Mouse (Mus musculus): ENCODE measurements around the gene Zfyve21. TPM values are rescaled to one million over a fixed set of nuclear protein-coding genes. Genes with fewer than 3 reads are reported as not detected.

Zfyve21 gene
- polyA plus RNA-seq, 1 experiment from 2014 or later: 104 TPM

GRCm38 (mm10) chr12:111816967-111817366, 3.0 kb downstream of the Zfyve21 start:
- ATAC-seq: peak; percentile 20; the same call in 1 of the 2 replicates
- peak; percentile 33; the same call in 1 of the 2 replicates for TF ChIP-seq CTCF (IDR thresholded peaks at IDR 0.05; ENCODE audit: low read depth)
- H3K4me1 ChIP-seq (replicated peaks; ENCODE audit: control insufficient read depth, insufficient read depth, low read length): peaks cover 5% of the 10 kb centered on the region; the same call in 1 of the 2 replicates
- 41% methylated on average over 9 of the region's 9 CpGs for WGBS
- H3K36me3 ChIP-seq (ENCODE audit: control insufficient read depth, insufficient read depth): 0 out of 2 replicates have a peak, but pooled peaks cover 4% of the 10 kb centered on the region
- H3K27me3 ChIP-seq (replicated peaks; ENCODE audit: control insufficient read depth, insufficient read depth, low read length): no peaks in the 10 kb centered on the region
- H3K4me3 ChIP-seq (ENCODE audit: low read depth, low read length): no peak overlapping the region
- no peaks in the 10 kb centered on the region for H3K9me3 ChIP-seq (ENCODE audit: control insufficient read depth)
- H3K9ac ChIP-seq (ENCODE audit: low read depth, low read length): no peak overlapping the region
- peak overlapping the region; percentile 94; the same call in 1 of the 2 replicates for H3K27ac ChIP-seq (ENCODE audit: low read depth, low read length)
- H3K4me2 ChIP-seq (replicated peaks; ENCODE audit: low read depth): peak overlapping the region; percentile 85

DNA sequence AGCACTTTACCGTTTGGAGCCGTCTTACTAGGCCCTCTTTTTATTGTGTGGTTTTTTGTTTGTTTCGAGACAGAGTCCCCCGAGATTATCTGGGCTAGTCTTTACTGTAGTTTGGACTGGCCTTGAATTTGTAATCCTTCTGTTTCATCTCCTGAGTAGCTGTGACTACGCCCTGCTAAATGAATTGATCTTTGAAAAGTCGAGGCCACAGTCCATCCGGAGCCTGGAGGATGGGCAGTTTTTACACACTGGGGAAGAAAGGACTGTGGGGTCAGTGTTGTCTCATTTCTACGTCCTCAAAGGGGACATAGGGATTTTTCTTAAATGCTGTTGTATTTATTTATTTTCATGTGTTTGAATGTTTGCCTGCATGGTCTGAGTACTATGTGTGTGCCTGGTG, 4.0 kb downstream of the Zfyve21 start:
- Histone ChIP-seq H3K4me3 (ENCODE audit: low read depth, low read length) (no peak overlapping the region), H3K27ac (ENCODE audit: low read depth, low read length) (peak overlapping the region; percentile 78), H3K9me3 (ENCODE audit: control insufficient read depth) (no peaks in the 10 kb centered on the region), H3K27me3 (replicated peaks; ENCODE audit: control insufficient read depth, insufficient read depth, low read length) (no peaks in the 10 kb centered on the region), H3K9ac (ENCODE audit: low read depth, low read length) (no peak overlapping the region), H3K4me1 (replicated peaks; ENCODE audit: control insufficient read depth, insufficient read depth, low read length) (peaks cover 5% of the 10 kb centered on the region; the same call in 1 of the 2 replicates), H3K36me3 (ENCODE audit: control insufficient read depth, insufficient read depth) (peaks cover 6% of the 10 kb centered on the region), H3K4me2 (replicated peaks; ENCODE audit: low read depth) (peak overlapping the region; percentile 48)
- no peak for TF ChIP-seq CTCF (IDR thresholded peaks at IDR 0.05; ENCODE audit: low read depth)
- WGBS: 50% methylated on average over 8 of the region's 8 CpGs
- ATAC-seq: no peak

GRCm38 (mm10) chr12:111819936-111820335, 6.0 kb downstream of the Zfyve21 start:
- Histone ChIP-seq H3K4me3 (ENCODE audit: low read depth, low read length) (no peak overlapping the region), H3K27ac (ENCODE audit: low read depth, low read length) (no peak overlapping the region), H3K27me3 (replicated peaks; ENCODE audit: control insufficient read depth, insufficient read depth, low read length) (no peaks in the 10 kb centered on the region), H3K4me2 (replicated peaks; ENCODE audit: low read depth) (peak overlapping the region; percentile 9), H3K9ac (ENCODE audit: low read depth, low read length) (no peak overlapping the region), H3K9me3 (ENCODE audit: control insufficient read depth) (no peaks in the 10 kb centered on the region), H3K36me3 (ENCODE audit: control insufficient read depth, insufficient read depth) (peaks cover 25% of the 10 kb centered on the region), H3K4me1 (replicated peaks; ENCODE audit: control insufficient read depth, insufficient read depth, low read length) (peaks cover 4% of the 10 kb centered on the region; the same call in 1 of the 2 replicates)
- no peak for ATAC-seq
- WGBS: 50% methylated on average over 8 of the region's 8 CpGs
- no peak for TF ChIP-seq CTCF (IDR thresholded peaks at IDR 0.05; ENCODE audit: low read depth)

DNA sequence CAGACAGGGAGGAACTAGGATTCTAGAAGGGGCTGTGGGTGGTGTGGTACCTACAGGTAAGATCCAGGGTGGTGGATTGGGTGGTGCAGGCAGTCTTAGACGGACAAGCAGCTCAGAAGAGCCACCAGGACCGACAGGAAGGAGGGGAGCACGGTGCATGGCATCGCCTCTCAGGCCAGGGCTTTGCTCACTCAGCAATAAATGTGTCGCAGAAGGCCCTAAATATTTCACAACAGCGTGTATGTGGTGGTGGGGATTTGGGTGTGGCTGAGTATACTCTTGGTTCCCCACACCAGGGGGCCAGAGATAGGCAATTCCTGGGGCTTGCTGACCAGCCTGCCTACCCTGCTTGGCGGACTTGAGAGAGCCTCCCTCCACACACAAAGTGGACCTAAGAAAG, 6.7 kb downstream of the Zfyve21 start:
- H3K27me3 ChIP-seq (replicated peaks; ENCODE audit: control insufficient read depth, insufficient read depth, low read length): no peaks in the 10 kb centered on the region
- no peaks in the 10 kb centered on the region for H3K9me3 ChIP-seq (ENCODE audit: control insufficient read depth)
- no peak for ATAC-seq
- no peaks in the 10 kb centered on the region for H3K4me1 ChIP-seq (replicated peaks; ENCODE audit: control insufficient read depth, insufficient read depth, low read length)
- 31% methylated on average over 7 of the region's 7 CpGs for WGBS
- no peak for TF ChIP-seq CTCF (IDR thresholded peaks at IDR 0.05; ENCODE audit: low read depth)
- peaks cover 33% of the 10 kb centered on the region for H3K36me3 ChIP-seq (ENCODE audit: control insufficient read depth, insufficient read depth)
- no peak overlapping the region for H3K4me3 ChIP-seq (ENCODE audit: low read depth, low read length)
- no peak overlapping the region for H3K4me2 ChIP-seq (replicated peaks; ENCODE audit: low read depth)
- no peak overlapping the region for H3K9ac ChIP-seq (ENCODE audit: low read depth, low read length)
- peak overlapping the region; percentile 15; the same call in 1 of the 2 replicates for H3K27ac ChIP-seq (ENCODE audit: low read depth, low read length)

DNA sequence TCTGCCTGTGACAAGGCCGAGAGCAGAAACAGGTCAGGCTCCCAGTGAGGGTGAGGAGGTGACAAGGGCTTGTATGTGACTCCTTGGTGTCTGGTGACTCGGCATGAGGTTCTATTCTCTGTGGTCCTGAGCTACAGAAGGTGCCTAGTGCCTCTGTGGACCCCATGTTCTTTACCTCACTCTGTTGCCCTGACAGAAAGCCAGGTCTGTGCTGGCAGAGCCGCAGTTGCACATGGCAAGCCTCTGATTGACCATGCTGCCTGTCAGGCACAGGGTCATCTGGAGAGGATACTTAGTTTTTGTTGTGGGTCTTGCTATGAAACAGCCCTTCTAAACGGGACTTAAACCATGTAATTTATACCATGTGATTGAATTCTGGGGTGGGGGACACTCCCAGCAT, 8.0 kb downstream of the Zfyve21 start:
- Histone ChIP-seq H3K4me3 (ENCODE audit: low read depth, low read length) (no peak overlapping the region), H3K4me2 (replicated peaks; ENCODE audit: low read depth) (no peak overlapping the region), H3K27me3 (replicated peaks; ENCODE audit: control insufficient read depth, insufficient read depth, low read length) (no peaks in the 10 kb centered on the region), H3K9ac (ENCODE audit: low read depth, low read length) (no peak overlapping the region), H3K9me3 (ENCODE audit: control insufficient read depth) (no peaks in the 10 kb centered on the region), H3K27ac (ENCODE audit: low read depth, low read length) (no peak overlapping the region), H3K4me1 (replicated peaks; ENCODE audit: control insufficient read depth, insufficient read depth, low read length) (no peaks in the 10 kb centered on the region), H3K36me3 (ENCODE audit: control insufficient read depth, insufficient read depth) (peaks cover 45% of the 10 kb centered on the region)
- no peak for ATAC-seq
- no peak for TF ChIP-seq CTCF (IDR thresholded peaks at IDR 0.05; ENCODE audit: low read depth)
- 63% methylated on average over 4 of the region's 4 CpGs for WGBS

DNA sequence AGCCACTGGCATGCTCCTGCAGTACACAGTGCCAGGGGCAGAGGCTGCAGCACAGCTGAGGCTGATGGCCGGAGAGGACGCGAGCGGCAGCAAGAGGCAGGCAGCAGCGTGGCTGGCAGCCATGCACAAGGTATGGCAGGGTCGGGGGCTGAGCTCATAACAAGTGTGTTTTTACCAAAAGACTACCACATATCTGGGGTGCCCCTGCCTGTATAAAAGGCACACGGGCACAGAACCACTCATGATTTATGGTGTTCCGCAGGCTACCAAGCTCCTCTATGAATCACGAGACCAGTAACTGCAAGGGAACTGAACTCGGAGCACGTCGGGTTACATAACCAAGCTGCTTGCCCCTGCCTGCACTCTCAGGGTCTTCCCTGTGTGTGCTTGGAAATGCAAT, 13.6 kb downstream of the Zfyve21 start:
- no peak overlapping the region for H3K4me2 ChIP-seq (replicated peaks; ENCODE audit: low read depth)
- no peak for TF ChIP-seq CTCF (IDR thresholded peaks at IDR 0.05; ENCODE audit: low read depth)
- H3K36me3 ChIP-seq (ENCODE audit: control insufficient read depth, insufficient read depth): peaks cover 97% of the 10 kb centered on the region

DNA sequence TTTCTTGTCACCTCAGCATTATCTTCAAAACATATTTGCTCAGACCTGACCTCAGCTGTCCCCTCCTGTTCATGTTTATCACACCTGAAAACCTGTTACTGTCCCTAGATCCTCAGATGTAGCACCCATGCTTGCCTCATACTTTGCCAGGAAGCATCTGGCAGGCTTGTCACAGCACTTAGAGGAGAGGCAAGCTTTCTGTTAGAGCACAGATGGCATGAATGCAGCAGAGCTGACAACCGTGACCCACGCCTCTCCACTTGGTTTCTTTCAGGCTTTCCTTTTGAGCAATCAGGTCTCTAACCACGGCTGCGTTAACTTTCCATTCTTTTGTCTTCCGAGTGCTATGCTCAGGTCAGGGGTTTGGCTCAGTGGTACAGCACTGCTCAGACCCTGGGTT, 15.5 kb downstream of the Zfyve21 start:
- Histone ChIP-seq H3K4me1 (replicated peaks; ENCODE audit: control insufficient read depth, insufficient read depth, low read length) (no peaks in the 10 kb centered on the region), H3K4me2 (replicated peaks; ENCODE audit: low read depth) (no peak overlapping the region), H3K36me3 (ENCODE audit: control insufficient read depth, insufficient read depth) (peaks cover 99% of the 10 kb centered on the region), H3K4me3 (ENCODE audit: low read depth, low read length) (no peak overlapping the region), H3K9ac (ENCODE audit: low read depth, low read length) (no peak overlapping the region), H3K27me3 (replicated peaks; ENCODE audit: control insufficient read depth, insufficient read depth, low read length) (no peaks in the 10 kb centered on the region), H3K9me3 (ENCODE audit: control insufficient read depth) (no peaks in the 10 kb centered on the region), H3K27ac (ENCODE audit: low read depth, low read length) (no peak overlapping the region)
- TF ChIP-seq CTCF (IDR thresholded peaks at IDR 0.05; ENCODE audit: low read depth): no peak
- 76% methylated on average over 5 of the region's 5 CpGs for WGBS
- no peak for ATAC-seq

More for the DNA sequence above, 13.6 kb downstream of the Zfyve21 start:
- Histone ChIP-seq H3K27me3 (replicated peaks; ENCODE audit: control insufficient read depth, insufficient read depth, low read length) (no peaks in the 10 kb centered on the region), H3K9me3 (ENCODE audit: control insufficient read depth) (no peaks in the 10 kb centered on the region), H3K4me1 (replicated peaks; ENCODE audit: control insufficient read depth, insufficient read depth, low read length) (no peaks in the 10 kb centered on the region), H3K4me3 (ENCODE audit: low read depth, low read length) (no peak overlapping the region), H3K27ac (ENCODE audit: low read depth, low read length) (peak overlapping the region; percentile 28; the same call in 1 of the 2 replicates), H3K9ac (ENCODE audit: low read depth, low read length) (no peak overlapping the region)
- no peak for ATAC-seq
- 88% methylated on average over 12 of the region's 12 CpGs for WGBS

All from intestine, postnatal 0 days (tissue).